Mouse (Mus musculus) forebrain, embryonic 16.5 days (tissue): ENCODE measurements around the gene Eif3c. TPM values are rescaled to one million over a fixed set of nuclear protein-coding genes. Genes with fewer than 3 reads are reported as not detected.

Experiments used
- ATAC-seq: fragments of 200-750 bp; cut with Nextera tagmentation; 2 replicates; pipeline ENCODE4 v1.8.0; 2017; ENCODE audit warnings: mild to moderate bottlenecking, moderate library complexity
- H3K27ac ChIP-seq: fragments of 300-500 bp; sonication (generic); 2 replicates; pipeline ENCODE4 v1.5.1; 2014; ENCODE audit warnings: low read length, control low read depth
- H3K27me3 ChIP-seq: fragments of 300-500 bp; sonication (generic); replicated peaks from 2 replicates; pipeline ENCODE4 v1.6.1; 2014; ENCODE audit warnings: low read length; ENCODE audit not compliant: control insufficient read depth, insufficient read depth
- H3K36me3 ChIP-seq: fragments of 300-500 bp; sonication (generic); 2 replicates; pipeline ENCODE4 v1.6.1; 2014; ENCODE audit not compliant: control insufficient read depth, insufficient read depth
- H3K4me1 ChIP-seq: fragments of 300-500 bp; sonication (generic); replicated peaks from 2 replicates; pipeline ENCODE4 v1.6.1; 2014; ENCODE audit warnings: low read length; ENCODE audit not compliant: control insufficient read depth, insufficient read depth
- H3K4me2 ChIP-seq: fragments of 300-500 bp; sonication (generic); 2 replicates; pipeline ENCODE4 v1.6.1; 2014; ENCODE audit warnings: mild to moderate bottlenecking, low read length, control low read depth
- H3K4me3 ChIP-seq: fragments of 300-500 bp; sonication (generic); replicated peaks from 2 replicates; pipeline ENCODE4 v1.5.1; 2014; ENCODE audit warnings: mild to moderate bottlenecking, low read length, control low read depth
- H3K9ac ChIP-seq: fragments of 300-500 bp; sonication (generic); replicated peaks from 2 replicates; pipeline ENCODE4 v1.6.1; 2014; ENCODE audit warnings: low read depth, low read length, control low read depth
- H3K9me3 ChIP-seq: fragments of 300-500 bp; sonication (generic); 2 replicates; pipeline ENCODE4 v1.6.1; 2016; ENCODE audit warnings: low read length; ENCODE audit not compliant: control insufficient read depth
- WGBS: fragments of 180-500 bp; shearing (Covaris S2); extraction: QIAGEN DNeasy Blood & Tissue Kit; methylation state at CpG from one replicate; pipeline ENCODE4 v1.1.7; 2014; 5-methylcytosine and 5-hydroxymethylcytosine counted together
- polyA plus RNA-seq: library from polyadenylated mRNA; unstranded; fragments of >200 nt; fragmentation: Nextera tagmentation; extraction: Ambion mirVana; gene quantifications from 2 replicates; pipeline ENCODE4 v1.2.1, GENCODE M21; 2015

Eif3c gene
- polyA plus RNA-seq, 1 experiment from 2014 or later, result 181 TPM

DNA sequence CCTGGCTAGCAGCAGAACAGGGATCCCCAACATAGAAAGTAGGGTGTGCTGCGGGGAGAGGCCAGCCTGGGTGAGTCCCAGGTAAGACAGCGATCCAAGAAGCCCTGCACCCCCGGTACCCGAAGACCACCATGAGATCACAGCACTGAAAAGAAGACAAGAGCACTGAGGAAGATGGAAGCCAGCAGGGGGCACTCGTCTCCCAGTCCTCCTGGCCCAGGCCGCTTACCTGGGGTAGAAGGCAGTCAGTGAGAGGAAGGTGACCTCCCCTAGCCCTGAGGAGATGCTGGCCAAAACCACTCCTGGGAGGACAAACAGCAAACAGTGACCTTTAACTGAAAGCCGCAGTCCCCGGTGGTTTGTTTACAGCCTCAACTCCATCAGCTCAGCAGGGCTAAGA is 13.0 kb upstream of the Eif3c start:
- H3K9ac ChIP-seq, result no peak overlapping the region
- H3K9me3 ChIP-seq, result no peaks in the 10 kb centered on the region
- H3K4me1 ChIP-seq, result peaks cover 16% of the 10 kb centered on the region
- H3K27ac ChIP-seq, result no peak overlapping the region
- H3K4me3 ChIP-seq, result no peak overlapping the region
- no peak overlapping the region for H3K4me2 ChIP-seq
- no peak for ATAC-seq
- H3K27me3 ChIP-seq, result no peaks in the 10 kb centered on the region
- 58% methylated on average over 8 of the region's 8 CpGs for WGBS
- H3K36me3 ChIP-seq, result peaks cover 7% of the 10 kb centered on the region

DNA sequence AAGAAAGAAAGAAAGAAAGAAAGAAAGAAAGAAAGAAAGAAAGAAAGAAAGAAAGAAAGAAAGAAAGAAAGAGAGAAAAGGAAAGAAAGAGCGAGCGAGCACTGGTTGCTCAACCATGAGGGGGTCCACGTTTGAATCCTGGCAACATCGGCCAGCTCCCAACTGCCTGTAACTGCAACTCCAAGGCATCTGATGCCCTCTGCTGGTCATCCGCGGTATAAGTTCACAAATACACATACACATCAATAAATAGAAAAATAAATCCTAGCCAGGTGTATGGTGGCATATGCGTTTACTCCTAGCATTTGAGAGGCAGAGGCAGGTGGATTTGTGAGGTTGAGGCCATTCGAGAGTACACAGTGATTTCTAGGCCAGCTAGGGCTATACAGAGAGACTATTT is 10.7 kb upstream of the Eif3c start:
- Histone ChIP-seq H3K27me3 (no peaks in the 10 kb centered on the region), H3K4me2 (no peak overlapping the region)

DNA sequence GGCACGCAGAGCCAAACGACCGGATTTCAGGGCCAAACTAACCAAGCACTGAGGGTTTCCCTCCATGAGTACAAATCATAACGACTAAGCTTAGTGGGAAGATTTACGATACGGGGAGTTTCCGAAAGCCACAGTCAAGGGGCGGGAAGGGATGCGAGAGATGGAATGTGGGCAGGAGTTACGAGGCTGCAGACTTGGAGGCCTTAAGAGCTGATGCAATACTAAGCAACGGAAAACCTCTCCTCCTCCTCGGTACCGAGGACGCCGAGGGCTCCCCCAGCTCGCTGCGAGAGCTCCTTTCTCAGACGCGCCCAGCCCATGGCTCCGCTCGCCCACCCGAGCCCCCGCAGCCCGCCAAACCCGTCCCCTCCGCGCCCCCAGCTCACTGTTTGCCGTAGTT is 518 bp downstream of the Eif3c start:
- H3K27ac ChIP-seq, result peak overlapping the region; percentile 76
- H3K36me3 ChIP-seq, result peaks cover 22% of the 10 kb centered on the region
- peak overlapping the region; percentile 92 for H3K4me2 ChIP-seq
- no peaks in the 10 kb centered on the region for H3K9me3 ChIP-seq
- no peaks in the 10 kb centered on the region for H3K27me3 ChIP-seq
- H3K4me1 ChIP-seq, result peaks cover 8% of the 10 kb centered on the region
- 2% methylated on average over 24 of the region's 28 CpGs for WGBS
- ATAC-seq, result no peak
- peak overlapping the region; percentile 70 for H3K4me3 ChIP-seq
- H3K9ac ChIP-seq, result peak overlapping the region; percentile 82

More for the DNA sequence above, 10.7 kb upstream of the Eif3c start:
- no peak for ATAC-seq
- Histone ChIP-seq H3K4me3 (no peak overlapping the region), H3K9me3 (no peaks in the 10 kb centered on the region), H3K9ac (no peak overlapping the region), H3K36me3 (peaks cover 7% of the 10 kb centered on the region), H3K27ac (no peak overlapping the region), H3K4me1 (peaks cover 6% of the 10 kb centered on the region)
- WGBS, result 49% methylated on average over 8 of the region's 8 CpGs

DNA sequence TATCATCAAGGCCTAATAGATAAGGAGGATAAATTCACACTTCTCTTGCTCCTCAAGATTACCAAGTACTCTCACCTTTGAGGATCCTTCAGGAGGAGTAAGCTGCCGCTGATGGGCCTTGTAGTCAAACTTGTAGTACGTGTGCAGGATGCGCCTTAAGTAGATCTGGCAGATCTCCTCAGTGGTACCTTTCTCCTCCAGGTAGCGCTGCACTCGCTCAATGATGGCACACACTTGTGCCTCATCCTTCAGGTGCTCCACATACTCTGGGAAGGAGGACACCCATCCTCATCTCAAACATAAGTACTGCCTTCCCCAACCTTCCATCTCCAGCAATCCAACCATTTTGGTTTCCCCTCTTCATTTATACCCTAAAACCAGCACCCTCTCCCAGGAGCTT is 9.6 kb downstream of the Eif3c start:
- no peak overlapping the region for H3K9ac ChIP-seq
- H3K27ac ChIP-seq, result no peak overlapping the region
- no peaks in the 10 kb centered on the region for H3K9me3 ChIP-seq
- 96% methylated on average over 5 of the region's 5 CpGs for WGBS
- no peaks in the 10 kb centered on the region for H3K4me1 ChIP-seq
- no peak for ATAC-seq
- no peak overlapping the region for H3K4me3 ChIP-seq
- no peak overlapping the region for H3K4me2 ChIP-seq
- peaks cover 67% of the 10 kb centered on the region for H3K36me3 ChIP-seq
- no peaks in the 10 kb centered on the region for H3K27me3 ChIP-seq

DNA sequence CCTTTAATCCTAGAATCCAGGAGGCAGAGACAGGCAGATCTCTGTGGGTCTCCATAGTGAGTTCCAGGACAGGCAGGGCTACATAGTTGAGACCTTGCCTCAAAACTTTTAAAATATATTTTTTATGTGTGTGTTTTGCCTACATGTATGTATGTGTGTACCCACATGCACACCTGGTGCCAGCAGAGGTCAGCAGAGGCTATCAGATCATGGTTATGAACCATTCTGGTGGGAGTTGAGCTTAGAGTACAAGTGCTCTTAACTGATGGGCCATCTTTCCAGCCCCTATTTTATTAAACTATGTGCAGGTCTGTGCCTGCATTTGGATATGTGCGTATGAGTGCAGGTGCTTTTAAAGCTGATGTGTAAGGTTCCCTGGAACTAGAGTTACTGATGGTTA is 11.4 kb downstream of the Eif3c start:
- no peaks in the 10 kb centered on the region for H3K27me3 ChIP-seq
- ATAC-seq, result no peak
- H3K4me3 ChIP-seq, result no peak overlapping the region
- H3K9me3 ChIP-seq, result no peaks in the 10 kb centered on the region
- H3K27ac ChIP-seq, result no peak overlapping the region
- no peaks in the 10 kb centered on the region for H3K4me1 ChIP-seq
- no peak overlapping the region for H3K4me2 ChIP-seq
- 95% methylated on average over 1 of the region's 1 CpGs for WGBS
- peaks cover 71% of the 10 kb centered on the region for H3K36me3 ChIP-seq
- H3K9ac ChIP-seq, result no peak overlapping the region

DNA sequence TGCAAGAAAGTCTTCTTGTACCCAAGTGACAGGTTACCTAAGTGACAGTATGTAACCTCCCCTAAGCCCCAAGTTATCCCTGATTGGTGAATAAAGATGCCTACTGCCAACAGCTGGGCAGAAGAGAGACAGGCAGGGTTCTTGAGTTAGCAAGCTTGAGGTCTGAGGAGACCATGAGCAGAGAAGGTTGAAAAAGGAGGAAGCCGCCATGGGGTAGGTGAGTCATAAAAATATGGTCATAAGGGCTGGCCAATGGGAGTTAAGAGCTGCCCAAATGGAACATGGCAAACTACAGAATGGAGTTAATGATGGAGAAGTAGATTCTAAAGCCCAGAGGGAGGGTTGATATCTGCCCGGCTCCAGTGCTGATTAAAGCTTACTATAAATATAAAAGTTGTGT is 20.6 kb downstream of the Eif3c start:
- no peak overlapping the region for H3K4me2 ChIP-seq
- no peak overlapping the region for H3K27ac ChIP-seq
- H3K9ac ChIP-seq, result no peak overlapping the region
- peaks cover 14% of the 10 kb centered on the region for H3K36me3 ChIP-seq
- H3K4me3 ChIP-seq, result no peak overlapping the region
- WGBS, result 92% methylated on average over 2 of the region's 2 CpGs
- H3K4me1 ChIP-seq, result no peaks in the 10 kb centered on the region
- H3K9me3 ChIP-seq, result no peaks in the 10 kb centered on the region
- H3K27me3 ChIP-seq, result no peaks in the 10 kb centered on the region
- no peak for ATAC-seq

DNA sequence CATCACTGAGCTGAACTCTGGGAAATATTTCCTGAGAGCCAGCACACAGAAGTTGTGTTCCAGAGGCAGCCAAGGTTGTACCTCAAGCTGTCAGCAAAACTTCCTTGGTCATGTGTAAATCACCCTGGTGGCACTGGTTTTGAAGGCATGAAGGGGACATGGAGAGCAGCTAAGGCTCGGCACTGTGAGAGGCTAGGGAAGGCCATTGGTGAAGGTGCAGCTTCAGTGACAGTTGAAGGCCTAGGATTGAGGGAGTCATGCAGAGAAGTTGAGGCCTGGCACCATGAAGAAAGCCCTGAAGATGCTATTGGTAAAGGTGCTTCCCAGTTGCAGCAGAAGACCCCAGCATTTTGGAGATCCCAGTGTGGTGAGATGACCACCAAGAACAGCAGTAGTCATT is 24.6 kb downstream of the Eif3c start:
- no peak for ATAC-seq
- Histone ChIP-seq H3K4me3 (no peak overlapping the region), H3K36me3 (peaks cover 4% of the 10 kb centered on the region), H3K4me1 (no peaks in the 10 kb centered on the region), H3K9me3 (no peaks in the 10 kb centered on the region), H3K27ac (no peak overlapping the region), H3K4me2 (no peak overlapping the region), H3K9ac (no peak overlapping the region), H3K27me3 (no peaks in the 10 kb centered on the region)
- 88% methylated on average over 1 of the region's 1 CpGs for WGBS

DNA sequence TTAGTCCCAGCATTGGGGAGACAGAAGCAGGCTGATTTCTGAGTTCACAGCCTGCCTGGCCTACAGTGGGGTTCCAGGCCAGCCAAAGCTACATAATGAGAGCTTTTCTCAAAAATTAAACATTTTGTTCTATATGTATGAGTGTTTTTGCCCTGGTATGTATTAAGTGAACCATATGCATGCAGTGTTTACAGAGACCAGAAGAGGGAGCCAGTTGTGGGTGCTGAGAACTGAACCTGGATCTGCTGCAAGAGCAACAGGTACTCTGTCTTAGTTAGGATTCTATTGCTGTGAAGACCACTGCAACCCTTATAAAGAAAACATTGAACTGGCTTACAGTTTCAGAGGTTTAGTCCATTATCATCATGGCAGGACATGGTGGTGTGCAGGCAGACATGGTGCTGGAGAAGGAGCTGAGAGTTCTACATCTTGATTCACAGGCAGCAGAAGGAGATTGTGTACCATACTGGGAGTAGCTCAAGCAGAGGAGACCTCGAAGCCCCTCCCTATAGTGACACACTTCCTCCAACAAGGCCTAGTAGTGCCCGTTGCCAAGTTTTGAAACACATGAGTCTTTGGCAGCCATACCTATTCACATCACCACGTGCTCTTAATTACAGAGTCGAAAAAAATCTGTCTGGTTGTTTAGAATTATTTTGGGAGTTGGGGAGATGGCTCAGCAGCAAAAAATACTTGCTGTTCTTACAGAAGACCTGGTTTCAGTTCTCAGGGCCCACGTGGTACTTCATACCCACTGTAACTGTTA is 28.2 kb downstream of the Eif3c start:
- WGBS, result 58% methylated on average over 5 of the region's 5 CpGs

DNA sequence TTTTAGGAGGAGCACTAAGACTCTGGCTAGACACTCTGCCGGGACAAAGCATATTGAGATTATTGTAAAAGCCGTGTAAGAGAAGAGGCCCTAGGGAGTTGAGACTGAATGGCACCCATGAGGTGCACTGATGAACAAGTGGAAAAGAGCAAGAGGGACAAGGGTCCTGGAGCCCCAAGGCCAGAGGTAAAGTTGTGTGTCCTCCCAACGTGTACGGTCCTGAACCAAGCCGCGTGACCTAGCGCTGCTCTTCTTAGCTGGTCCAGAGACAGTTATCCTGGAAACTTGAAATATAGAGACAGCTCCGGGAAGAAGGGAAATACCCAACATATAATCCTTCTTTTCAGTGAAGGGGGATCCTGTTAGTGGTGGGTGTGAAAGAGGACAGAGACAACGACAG is 29.7 kb downstream of the Eif3c start:
- H3K36me3 ChIP-seq, result no peaks in the 10 kb centered on the region
- H3K4me2 ChIP-seq, result peak overlapping the region; percentile 70
- no peaks in the 10 kb centered on the region for H3K27me3 ChIP-seq
- no peaks in the 10 kb centered on the region for H3K9me3 ChIP-seq
- no peak for ATAC-seq
- 50% methylated on average over 9 of the region's 9 CpGs for WGBS
- no peak overlapping the region for H3K27ac ChIP-seq
- no peaks in the 10 kb centered on the region for H3K4me1 ChIP-seq
- peak overlapping the region; percentile 45 for H3K4me3 ChIP-seq
- H3K9ac ChIP-seq, result no peak overlapping the region

More for the DNA sequence above, 28.2 kb downstream of the Eif3c start:
- H3K9ac ChIP-seq, result no peak overlapping the region
- H3K9me3 ChIP-seq, result no peaks in the 10 kb centered on the region
- no peak overlapping the region for H3K4me3 ChIP-seq
- no peaks in the 10 kb centered on the region for H3K27me3 ChIP-seq
- no peaks in the 10 kb centered on the region for H3K36me3 ChIP-seq
- H3K4me1 ChIP-seq, result no peaks in the 10 kb centered on the region
- no peak overlapping the region for H3K27ac ChIP-seq
- no peak for ATAC-seq
- no peak overlapping the region for H3K4me2 ChIP-seq

DNA sequence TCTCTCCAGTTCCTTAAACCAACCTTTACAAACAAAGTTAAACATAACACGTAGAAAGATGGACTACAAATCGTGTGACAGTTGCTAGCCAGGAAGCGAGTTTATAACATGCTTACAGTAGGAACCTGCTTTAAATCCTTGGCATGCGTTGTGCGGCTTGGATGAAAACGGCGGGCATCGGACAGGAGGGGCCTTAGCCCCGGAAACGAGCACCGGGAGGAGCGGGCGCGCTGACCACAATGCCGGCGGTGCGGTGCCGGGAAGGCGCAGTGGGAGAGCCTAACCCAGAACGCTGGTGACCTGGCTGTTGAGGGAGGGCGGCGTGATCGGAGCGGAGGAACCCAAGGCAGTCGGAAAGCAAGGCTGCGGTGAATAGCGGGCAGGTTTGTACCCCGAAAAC is 30.4 kb downstream of the Eif3c start:
- no peaks in the 10 kb centered on the region for H3K4me1 ChIP-seq
- no peak for ATAC-seq
- H3K9ac ChIP-seq, result peak overlapping the region; percentile 62
- 2% methylated on average over 28 of the region's 28 CpGs for WGBS
- no peaks in the 10 kb centered on the region for H3K36me3 ChIP-seq
- H3K4me2 ChIP-seq, result peak overlapping the region; percentile 70
- no peak overlapping the region for H3K27ac ChIP-seq
- H3K9me3 ChIP-seq, result no peaks in the 10 kb centered on the region
- peak overlapping the region; percentile 45 for H3K4me3 ChIP-seq
- H3K27me3 ChIP-seq, result no peaks in the 10 kb centered on the region
